Mouse (Mus musculus) intestine, postnatal 0 days (tissue): ENCODE results near the gene Clca2. TPM values are rescaled to one million over a fixed set of nuclear protein-coding genes. Genes with fewer than 3 reads are reported as not detected.
"Not testable (repeated sequence)": the region's sequence is repeated elsewhere in the genome, so short reads cannot be mapped to it uniquely, and the experiment has no call there.

Source experiments
- ATAC-seq: fragments of 200-750 bp; cut with Nextera tagmentation; 2 replicates; pipeline ENCODE4 v1.8.0; 2017; ENCODE audit warnings: mild to moderate bottlenecking, moderate TSS enrichment, moderate library complexity
- H3K27ac ChIP-seq: fragments of 300-500 bp; sonication (generic); 2 replicates; pipeline ENCODE4 v1.5.1; 2014; ENCODE audit warnings: mild to moderate bottlenecking, low read depth, low read length, moderate library complexity
- H3K27me3 ChIP-seq: fragments of 300-500 bp; sonication (generic); replicated peaks from 2 replicates; pipeline ENCODE4 v1.6.1; 2014; ENCODE audit warnings: low read length, mixed read lengths; ENCODE audit not compliant: control insufficient read depth, insufficient read depth
- H3K36me3 ChIP-seq: fragments of 300-500 bp; sonication (generic); 2 replicates; pipeline ENCODE4 v1.6.1; 2014; ENCODE audit warnings: mild to moderate bottlenecking, moderate library complexity; ENCODE audit not compliant: control insufficient read depth, insufficient read depth
- H3K4me1 ChIP-seq: fragments of 300-500 bp; sonication (generic); replicated peaks from 2 replicates; pipeline ENCODE4 v1.6.1; 2014; ENCODE audit warnings: antibody characterized with exemption, low read length, mixed read lengths; ENCODE audit not compliant: control insufficient read depth, insufficient read depth
- H3K4me2 ChIP-seq: fragments of 300-500 bp; sonication (generic); replicated peaks from 2 replicates; pipeline ENCODE4 v1.6.1; 2014; ENCODE audit warnings: low read depth, mild to moderate bottlenecking, moderate library complexity
- H3K4me3 ChIP-seq: fragments of 300-500 bp; sonication (generic); 2 replicates; pipeline ENCODE4 v1.5.1; 2014; ENCODE audit warnings: low read depth, low read length
- H3K9ac ChIP-seq: fragments of 300-500 bp; sonication (generic); 2 replicates; pipeline ENCODE4 v1.6.1; 2014; ENCODE audit warnings: mild to moderate bottlenecking, low read depth, low read length
- H3K9me3 ChIP-seq: fragments of 300-500 bp; sonication (generic); 2 replicates; pipeline ENCODE4 v1.6.1; 2016; ENCODE audit warnings: mixed run types; ENCODE audit not compliant: control insufficient read depth
- CTCF ChIP-seq: sonication (generic); IDR thresholded peaks from 2 replicates; pipeline ENCODE4 v1.5.1; 2016; ENCODE audit warnings: low read depth, mild to moderate bottlenecking, control low read depth, antibody characterized with exemption, moderate library complexity
- WGBS: fragments of 180-500 bp; shearing (Covaris S2); extraction: QIAGEN DNeasy Blood & Tissue Kit; methylation state at CpG from one replicate; pipeline ENCODE4 v1.1.7; 2014; 5-methylcytosine and 5-hydroxymethylcytosine counted together
- polyA plus RNA-seq: library from polyadenylated mRNA; unstranded; fragments of >200 nt; fragmentation: Nextera tagmentation; extraction: Ambion mirVana; gene quantifications from 2 replicates; pipeline ENCODE4 v1.2.1, GENCODE M21; 2015

The Clca2 gene
- polyA plus RNA-seq, 1 experiment from 2014 or later = 0.47 TPM

- H3K9me3 ChIP-seq = no peaks in the 10 kb centered on the region
- H3K27ac ChIP-seq = peak overlapping the region; percentile 16; the same call in 1 of the 2 replicates
- H3K4me2 ChIP-seq = 0 out of 2 replicates have a peak overlapping the region, but pooled peaks have one; percentile 21
- peak; percentile 86 for ATAC-seq
- no peaks in the 10 kb centered on the region for H3K27me3 ChIP-seq
- no peak overlapping the region for H3K9ac ChIP-seq
- H3K36me3 ChIP-seq = no peaks in the 10 kb centered on the region
- no peak overlapping the region for H3K4me3 ChIP-seq
- 52% methylated on average over 3 of the region's 3 CpGs for WGBS
- no peak for TF ChIP-seq CTCF
- no peaks in the 10 kb centered on the region for H3K4me1 ChIP-seq
These were observed 26.9 kb downstream of the Clca2 start for GRCm38 (mm10) chr3:145072339-145072738.

- ATAC-seq = no peak
- no peaks in the 10 kb centered on the region for H3K27me3 ChIP-seq
- no peak for TF ChIP-seq CTCF
These were observed 30.3 kb downstream of the Clca2 start for GRCm38 (mm10) chr3:145068964-145069363.

GRCm38 (mm10) chr3:145055138-145055537 is 44.1 kb downstream of the Clca2 start:
- not testable (repeated sequence) for H3K36me3 ChIP-seq, H3K9me3 ChIP-seq, H3K4me2 ChIP-seq, H3K27me3 ChIP-seq, H3K9ac ChIP-seq, H3K4me3 ChIP-seq, ATAC-seq, H3K4me1 ChIP-seq, H3K27ac ChIP-seq
- 93% methylated on average over 3 of the region's 3 CpGs for WGBS

More at GRCm38 (mm10) chr3:145068964-145069363, 30.3 kb downstream of the Clca2 start:
- H3K36me3 ChIP-seq = no peaks in the 10 kb centered on the region
- H3K27ac ChIP-seq = no peak overlapping the region
- H3K9ac ChIP-seq = no peak overlapping the region
- 84% methylated on average over 4 of the region's 4 CpGs for WGBS
- no peaks in the 10 kb centered on the region for H3K4me1 ChIP-seq
- no peak overlapping the region for H3K4me2 ChIP-seq
- no peaks in the 10 kb centered on the region for H3K9me3 ChIP-seq
- H3K4me3 ChIP-seq = no peak overlapping the region

GRCm38 (mm10) chr3:145049820-145050219 is 49.4 kb downstream of the Clca2 start:
- no peaks in the 10 kb centered on the region for H3K9me3 ChIP-seq
- H3K4me1 ChIP-seq = no peaks in the 10 kb centered on the region
- no peak overlapping the region for H3K4me2 ChIP-seq
- H3K4me3 ChIP-seq = no peak overlapping the region
- no peak; the same call in 1 of the 2 replicates for ATAC-seq
- no peak overlapping the region for H3K9ac ChIP-seq
- no peaks in the 10 kb centered on the region for H3K36me3 ChIP-seq
- no peaks in the 10 kb centered on the region for H3K27me3 ChIP-seq
- 20% methylated on average over 3 of the region's 3 CpGs for WGBS
- H3K27ac ChIP-seq = no peak overlapping the region
- TF ChIP-seq CTCF = no peak

GRCm38 (mm10) chr3:145038813-145039212 is 60.4 kb downstream of the Clca2 start:
- 37% methylated on average over 3 of the region's 3 CpGs for whole genome bisulfite sequencing

GRCm38 (mm10) chr3:145032676-145033075 is 66.6 kb downstream of the Clca2 start, which contains the start of gene Clca1:
TSS of gene Clca1 (minus strand) at chr3:145032776.
- no peak within 1 kb of the TSS for H3K9ac ChIP-seq
- ATAC-seq = no peak
- no peaks in the 10 kb centered on the region for H3K9me3 ChIP-seq
- no peaks in the 10 kb centered on the region for H3K36me3 ChIP-seq
- H3K4me1 ChIP-seq = no peaks in the 10 kb centered on the region
- H3K27ac ChIP-seq = no peak within 1 kb of the TSS
- no peaks in the 10 kb centered on the region for H3K27me3 ChIP-seq
- no peak within 1 kb of the TSS for H3K4me2 ChIP-seq
- TF ChIP-seq CTCF = no peak
- no peak within 1 kb of the TSS for H3K4me3 ChIP-seq

More at GRCm38 (mm10) chr3:145038813-145039212, 60.4 kb downstream of the Clca2 start:
- H3K4me1 ChIP-seq = no peaks in the 10 kb centered on the region
- H3K9me3 ChIP-seq = no peaks in the 10 kb centered on the region
- TF ChIP-seq CTCF = no peak
- no peak overlapping the region for H3K4me3 ChIP-seq
- no peak overlapping the region for H3K27ac ChIP-seq
- no peak overlapping the region for H3K9ac ChIP-seq
- H3K36me3 ChIP-seq = no peaks in the 10 kb centered on the region
- no peaks in the 10 kb centered on the region for H3K27me3 ChIP-seq
- no peak overlapping the region for H3K4me2 ChIP-seq
- no peak for ATAC-seq

GRCm38 (mm10) chr3:145028036-145028435 is 71.2 kb downstream of the Clca2 start:
- no peak overlapping the region for H3K27ac ChIP-seq
- H3K9me3 ChIP-seq = no peaks in the 10 kb centered on the region
- no peak overlapping the region for H3K9ac ChIP-seq
- no peak overlapping the region for H3K4me3 ChIP-seq
- H3K4me1 ChIP-seq = no peaks in the 10 kb centered on the region
- TF ChIP-seq CTCF = no peak
- 80% methylated on average over 3 of the region's 3 CpGs for WGBS
- H3K36me3 ChIP-seq = no peaks in the 10 kb centered on the region
- H3K27me3 ChIP-seq = no peaks in the 10 kb centered on the region
- H3K4me2 ChIP-seq = no peak overlapping the region
- no peak for ATAC-seq
